ENCODE assay signal across 32 mouse cellular contexts in the genomic region with DNA sequence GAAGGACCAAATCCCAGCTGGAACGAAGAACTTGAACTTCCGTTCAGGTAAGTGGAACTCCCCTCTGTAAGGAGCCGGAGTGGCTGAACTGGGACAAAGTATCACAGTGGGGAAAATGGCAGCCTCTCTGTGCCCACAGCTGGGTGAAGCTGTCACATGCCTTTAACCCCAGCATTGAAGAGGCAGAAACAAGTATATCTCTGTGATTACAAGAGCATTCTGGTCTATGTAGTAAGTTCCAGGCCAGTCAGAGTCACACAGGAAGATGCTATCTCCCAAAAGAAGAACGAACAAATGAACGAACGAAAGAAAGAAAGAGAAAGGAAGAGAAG.
"Had no signal": no experiment of that assay in that cellular context is flagged by ENCODE, and none has a peak within 500 bp of the region (broad histone marks: within the 10 kb centered on the region; RNA-seq: fewer than 3 reads in every experiment).

No protein-coding gene starts in this region.

- H3K9ac ChIP-seq: limb, embryonic 12.5 days; limb, embryonic 13.5 days; limb, embryonic 15.5 days; liver, embryonic 12.5 days; liver, embryonic 13.5 days; liver, embryonic 14.5 days; liver, embryonic 15.5 days; liver, postnatal 0 days; lung, embryonic 14.5 days; lung, embryonic 15.5 days; midbrain, embryonic 12.5 days; midbrain, embryonic 13.5 days; midbrain, embryonic 15.5 days; neural tube, embryonic 12.5 days had no signal

- H3K4me2 ChIP-seq: limb, embryonic 12.5 days; limb, embryonic 13.5 days; limb, embryonic 15.5 days; liver, embryonic 11.5 days; liver, embryonic 12.5 days; liver, embryonic 13.5 days; liver, embryonic 15.5 days; lung, embryonic 14.5 days; lung, embryonic 15.5 days; midbrain, embryonic 11.5 days; midbrain, embryonic 12.5 days; midbrain, embryonic 13.5 days; midbrain, embryonic 15.5 days; neural tube, embryonic 12.5 days had no signal

- H3K27ac ChIP-seq: limb, embryonic 10.5 days; limb, embryonic 12.5 days; limb, embryonic 13.5 days; limb, embryonic 15.5 days; liver, embryonic 12.5 days; liver, embryonic 13.5 days; liver, embryonic 14.5 days; liver, embryonic 15.5 days; lung, embryonic 15.5 days; macrophage; midbrain, embryonic 10.5 days; midbrain, embryonic 12.5 days; midbrain, embryonic 13.5 days; midbrain, embryonic 15.5 days; neural tube, embryonic 12.5 days had no signal

- DNase-seq: left cerebral cortex, postnatal 4 days; liver; liver, embryonic 13.5 days; liver, postnatal 0 days; lung, adult 18-20 months; lung, adult 2 months; lung, embryonic 14.5 days; lung, postnatal 10 days; lung, postnatal 14 days; lung, postnatal 36 days; lung, postnatal 4 days; midbrain, embryonic 14.5 days had no signal

- H3K4me3 ChIP-seq: limb, embryonic 10.5 days; limb, embryonic 12.5 days; limb, embryonic 13.5 days; limb, embryonic 15.5 days; liver, embryonic 12.5 days; liver, embryonic 13.5 days; liver, embryonic 15.5 days; lung, embryonic 15.5 days; megakaryocyte, embryonic 14.5 days; midbrain, embryonic 10.5 days; midbrain, embryonic 12.5 days; midbrain, embryonic 13.5 days; midbrain, embryonic 15.5 days; myocyte; neural tube, embryonic 12.5 days had no signal

- ATAC-seq: liver, embryonic 12.5 days; liver, postnatal 0 days; lung, postnatal 0 days; midbrain, embryonic 13.5 days; midbrain, embryonic 15.5 days; midbrain, embryonic 16.5 days had no signal

- H3K4me1 ChIP-seq: limb, embryonic 10.5 days; limb, embryonic 12.5 days; limb, embryonic 13.5 days; limb, embryonic 15.5 days; liver, embryonic 12.5 days; liver, embryonic 13.5 days; liver, embryonic 15.5 days; lung, embryonic 15.5 days; megakaryocyte, embryonic 14.5 days; midbrain, embryonic 10.5 days; midbrain, embryonic 12.5 days; midbrain, embryonic 13.5 days; midbrain, embryonic 15.5 days; neural tube, embryonic 12.5 days had no signal

- H3K36me3 ChIP-seq: liver, embryonic 13.5 days; liver, embryonic 15.5 days had no signal

- H3K27me3 ChIP-seq: limb, embryonic 12.5 days; limb, embryonic 13.5 days; limb, embryonic 15.5 days; liver, embryonic 12.5 days; liver, embryonic 13.5 days; liver, embryonic 15.5 days; lung, embryonic 15.5 days; midbrain, embryonic 12.5 days; midbrain, embryonic 13.5 days; midbrain, embryonic 15.5 days; neural tube, embryonic 12.5 days had no signal

- H3K9me3 ChIP-seq: limb, embryonic 10.5 days; limb, embryonic 12.5 days; limb, embryonic 13.5 days; limb, embryonic 15.5 days; liver, embryonic 12.5 days; liver, embryonic 13.5 days; liver, embryonic 15.5 days; lung, embryonic 15.5 days; megakaryocyte, embryonic 14.5 days; midbrain, embryonic 10.5 days; midbrain, embryonic 12.5 days; midbrain, embryonic 13.5 days; midbrain, embryonic 15.5 days; neural tube, embryonic 12.5 days had no signal
